Mouse (Mus musculus) liver, embryonic 11.5 days (tissue): ENCODE results near the gene Papss1. TPM values are rescaled to one million over a fixed set of nuclear protein-coding genes. Genes with fewer than 3 reads are reported as not detected.

Source experiments
- ATAC-seq: fragments of 200-750 bp; cut with Nextera tagmentation; replicated peaks from 2 replicates; pipeline ENCODE4 v1.8.0; 2017; ENCODE audit warnings: moderate number of reproducible peaks, mild to moderate bottlenecking, moderate TSS enrichment, moderate library complexity; ENCODE audit not compliant: low FRiP score
- DNase-seq: peaks from one replicate; pipeline ENCODE4 v3.0.0-alpha.2; 2017; ENCODE audit warnings: low spot score
- H3K27ac ChIP-seq: fragments of 300-500 bp; sonication (generic); 2 replicates; pipeline ENCODE4 v1.5.1; 2014; ENCODE audit warnings: mild to moderate bottlenecking, low read depth, low read length, control low read depth
- H3K27me3 ChIP-seq: fragments of 300-500 bp; sonication (generic); replicated peaks from 2 replicates; pipeline ENCODE4 v1.6.1; 2014; ENCODE audit warnings: low read length, mixed read lengths; ENCODE audit not compliant: control insufficient read depth, insufficient read depth
- H3K36me3 ChIP-seq: fragments of 300-500 bp; sonication (generic); 2 replicates; pipeline ENCODE4 v1.6.1; 2014; ENCODE audit warnings: mild to moderate bottlenecking, low read length, moderate library complexity, mixed read lengths; ENCODE audit not compliant: control insufficient read depth, insufficient read depth
- H3K4me1 ChIP-seq: fragments of 300-500 bp; sonication (generic); replicated peaks from 2 replicates; pipeline ENCODE4 v1.6.1; 2014; ENCODE audit warnings: low read length, mixed read lengths; ENCODE audit not compliant: control insufficient read depth, insufficient read depth
- H3K4me2 ChIP-seq: fragments of 300-500 bp; sonication (generic); 2 replicates; pipeline ENCODE4 v1.6.1; 2014; ENCODE audit warnings: mild to moderate bottlenecking, control low read depth, moderate library complexity
- H3K4me3 ChIP-seq: fragments of 300-500 bp; sonication (generic); 2 replicates; pipeline ENCODE4 v1.5.1; 2014; ENCODE audit warnings: low read depth, low read length, control low read depth
- H3K9ac ChIP-seq: fragments of 300-500 bp; sonication (generic); 2 replicates; pipeline ENCODE4 v1.6.1; 2014; ENCODE audit warnings: low read depth, low read length, control low read depth
- H3K9me3 ChIP-seq: fragments of 300-500 bp; sonication (generic); 2 replicates; pipeline ENCODE4 v1.6.1; 2016; ENCODE audit warnings: low read length, inconsistent platforms, mixed read lengths; ENCODE audit not compliant: control insufficient read depth
- WGBS: fragments of 180-500 bp; shearing (Covaris S2); extraction: QIAGEN DNeasy Blood & Tissue Kit; methylation state at CpG from one replicate; pipeline ENCODE4 v1.1.7; 2014; 5-methylcytosine and 5-hydroxymethylcytosine counted together
- polyA plus RNA-seq: library from polyadenylated mRNA; unstranded; fragments of >200 nt; fragmentation: Nextera tagmentation; extraction: Ambion mirVana; gene quantifications from 2 replicates; pipeline ENCODE4 v1.2.1, GENCODE M21; 2014

Papss1 gene
- polyA plus RNA-seq, 1 experiment from 2014 or later: 27.5 TPM

DNA sequence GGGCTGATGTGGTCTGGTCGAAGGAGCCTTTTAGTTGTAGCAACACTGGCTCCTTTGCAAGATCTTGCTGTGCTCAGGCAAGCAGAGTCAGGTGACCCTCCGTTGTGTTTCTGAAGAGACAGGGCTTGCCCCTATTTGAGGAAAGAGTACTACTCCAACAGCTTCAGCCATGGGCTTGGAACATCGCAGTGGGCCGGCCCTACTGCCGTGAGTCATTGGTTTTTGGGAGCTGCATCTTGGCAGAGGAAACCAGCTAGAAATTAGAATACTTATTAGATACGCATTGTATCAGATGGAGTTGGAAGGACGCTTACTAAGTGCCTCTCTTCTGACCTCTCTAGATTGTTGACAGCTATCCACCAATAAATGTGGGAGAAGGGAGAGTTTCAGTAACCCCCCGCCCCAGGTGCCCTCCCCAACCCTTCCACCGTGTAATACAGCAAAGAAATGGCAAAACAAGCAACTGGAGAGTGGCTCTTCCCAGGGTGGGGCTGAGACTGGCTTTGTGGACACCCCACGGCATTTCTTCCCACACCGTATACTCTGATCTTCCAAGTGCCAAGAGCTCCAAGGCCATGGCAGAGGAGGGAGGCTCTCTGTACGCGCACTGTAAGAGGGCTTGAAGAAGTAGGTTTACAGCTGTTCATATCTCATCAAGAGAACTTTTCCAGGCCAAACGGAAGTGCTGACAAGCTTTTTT lies 31.1 kb downstream of the Papss1 start:
- DNase-seq (no peak), ATAC-seq (no peak)
- Histone ChIP-seq H3K9ac (no peak overlapping the region), H3K27me3 (no peaks in the 10 kb centered on the region), H3K4me1 (no peaks in the 10 kb centered on the region), H3K9me3 (no peaks in the 10 kb centered on the region), H3K36me3 (0 out of 2 replicates have a peak, but pooled peaks cover 5% of the 10 kb centered on the region), H3K4me3 (no peak overlapping the region), H3K4me2 (no peak overlapping the region), H3K27ac (no peak overlapping the region)
- WGBS: 89% methylated on average over 14 of the region's 14 CpGs

- Histone ChIP-seq H3K4me1 (no peaks in the 10 kb centered on the region), H3K9me3 (no peaks in the 10 kb centered on the region), H3K9ac (no peak overlapping the region), H3K27me3 (no peaks in the 10 kb centered on the region), H3K4me2 (no peak overlapping the region), H3K36me3 (0 out of 2 replicates have a peak, but pooled peaks cover 2% of the 10 kb centered on the region), H3K4me3 (no peak overlapping the region), H3K27ac (no peak overlapping the region)
- 86% methylated on average over 11 of the region's 11 CpGs for WGBS
- DNase-seq (no peak), ATAC-seq (no peak)
These were observed 36.2 kb downstream of the Papss1 start for GRCm38 (mm10) chr3:131600726-131601125.

DNA sequence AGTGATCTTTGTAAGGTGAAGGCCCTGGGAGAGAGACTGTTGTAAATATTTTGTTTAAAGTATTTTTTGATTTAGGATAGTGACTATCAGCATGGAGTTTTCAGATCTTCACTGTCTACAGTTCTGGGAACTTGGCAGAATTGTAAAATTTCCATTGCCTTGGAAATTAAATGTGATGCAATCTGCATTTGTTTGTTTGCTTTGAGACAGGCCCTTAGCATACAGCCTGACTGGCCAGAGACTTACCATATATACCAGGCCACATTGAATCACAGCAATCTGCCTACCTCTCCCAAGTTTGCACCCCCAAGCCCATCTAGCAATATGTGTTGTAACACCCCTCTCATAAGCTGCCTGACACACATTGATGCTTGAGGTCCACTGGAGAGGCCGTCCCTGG lies 36.8 kb downstream of the Papss1 start:
- WGBS: 92% methylated on average over 1 of the region's 1 CpGs
- Histone ChIP-seq H3K36me3 (0 out of 2 replicates have a peak, but pooled peaks cover 3% of the 10 kb centered on the region), H3K9ac (no peak overlapping the region), H3K27ac (no peak overlapping the region), H3K4me1 (no peaks in the 10 kb centered on the region), H3K27me3 (no peaks in the 10 kb centered on the region), H3K4me3 (no peak overlapping the region), H3K4me2 (no peak overlapping the region), H3K9me3 (no peaks in the 10 kb centered on the region)
- ATAC-seq (no peak), DNase-seq (no peak)

GRCm38 (mm10) chr3:131602995-131603414 lies 38.4 kb downstream of the Papss1 start:
- Histone ChIP-seq H3K27ac (no peak overlapping the region), H3K27me3 (no peaks in the 10 kb centered on the region), H3K9me3 (no peaks in the 10 kb centered on the region), H3K4me1 (no peaks in the 10 kb centered on the region), H3K4me2 (no peak overlapping the region), H3K36me3 (peaks cover 7% of the 10 kb centered on the region; the same call in 1 of the 2 replicates), H3K4me3 (no peak overlapping the region), H3K9ac (no peak overlapping the region)
- DNase-seq (no peak), ATAC-seq (no peak)
- 88% methylated on average over 4 of the region's 4 CpGs for WGBS

DNA sequence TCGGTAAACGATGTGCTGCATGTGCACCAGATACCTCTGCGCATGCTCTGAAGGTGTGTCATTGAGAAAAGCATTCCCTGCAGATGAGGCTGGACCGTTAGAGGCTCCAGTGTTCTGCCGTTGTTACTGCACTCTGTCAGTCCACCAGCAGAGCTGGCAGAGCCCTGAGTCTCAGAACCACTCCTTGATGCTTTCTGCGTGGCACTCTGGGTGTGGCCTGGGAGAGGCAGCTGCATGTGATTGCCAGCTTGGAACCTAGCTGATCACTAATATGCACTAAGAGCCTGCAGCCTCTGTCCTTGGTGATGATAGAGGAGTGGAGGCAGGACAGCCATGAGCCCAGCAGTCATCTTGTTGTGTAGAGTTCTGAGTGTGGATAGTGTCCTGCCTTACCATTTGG lies 43.5 kb downstream of the Papss1 start:
- Histone ChIP-seq H3K4me1 (no peaks in the 10 kb centered on the region), H3K4me2 (no peak overlapping the region), H3K36me3 (peaks cover 7% of the 10 kb centered on the region; the same call in 1 of the 2 replicates), H3K9me3 (no peaks in the 10 kb centered on the region), H3K27me3 (no peaks in the 10 kb centered on the region), H3K9ac (no peak overlapping the region), H3K27ac (no peak overlapping the region), H3K4me3 (no peak overlapping the region)
- ATAC-seq (no peak), DNase-seq (no peak)
- 93% methylated on average over 6 of the region's 6 CpGs for WGBS

DNA sequence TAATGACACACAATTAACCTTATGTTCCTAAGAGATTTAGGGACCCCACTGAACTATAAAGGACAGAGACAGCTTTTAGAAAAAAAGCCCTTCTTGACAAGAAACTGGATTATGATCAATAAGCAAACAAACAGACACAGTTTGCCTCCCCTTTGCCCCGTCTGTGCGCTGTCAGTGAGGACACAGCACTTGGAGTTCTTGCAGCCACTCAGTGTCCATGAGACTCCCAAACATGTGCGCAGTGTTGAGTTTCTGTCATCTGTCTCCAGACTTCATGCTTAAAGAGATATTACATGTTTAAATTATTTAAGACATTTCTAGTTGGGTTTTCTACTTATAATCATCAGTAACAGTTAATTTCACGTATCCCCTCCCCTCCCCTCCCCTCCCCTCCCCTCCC lies 45.1 kb downstream of the Papss1 start:
- no peaks in the 10 kb centered on the region for H3K4me1 ChIP-seq
- H3K9me3 ChIP-seq: no peaks in the 10 kb centered on the region
- no peaks in the 10 kb centered on the region for H3K27me3 ChIP-seq
- no peak overlapping the region for H3K27ac ChIP-seq
- no peak for ATAC-seq
- 75% methylated on average over 4 of the region's 4 CpGs for WGBS
- no peak for DNase-seq
- no peak overlapping the region for H3K4me2 ChIP-seq
- no peak overlapping the region for H3K9ac ChIP-seq
- H3K36me3 ChIP-seq: peaks cover 7% of the 10 kb centered on the region
- H3K4me3 ChIP-seq: no peak overlapping the region

- Histone ChIP-seq H3K36me3 (peaks cover 7% of the 10 kb centered on the region), H3K4me2 (no peak overlapping the region), H3K27me3 (no peaks in the 10 kb centered on the region), H3K4me1 (no peaks in the 10 kb centered on the region), H3K9me3 (no peaks in the 10 kb centered on the region), H3K9ac (no peak overlapping the region), H3K27ac (no peak overlapping the region), H3K4me3 (no peak overlapping the region)
- WGBS: 72% methylated on average over 6 of the region's 6 CpGs
- ATAC-seq: no peak
- DNase-seq: no peak
These were observed 46.0 kb downstream of the Papss1 start for GRCm38 (mm10) chr3:131610595-131610994.

DNA sequence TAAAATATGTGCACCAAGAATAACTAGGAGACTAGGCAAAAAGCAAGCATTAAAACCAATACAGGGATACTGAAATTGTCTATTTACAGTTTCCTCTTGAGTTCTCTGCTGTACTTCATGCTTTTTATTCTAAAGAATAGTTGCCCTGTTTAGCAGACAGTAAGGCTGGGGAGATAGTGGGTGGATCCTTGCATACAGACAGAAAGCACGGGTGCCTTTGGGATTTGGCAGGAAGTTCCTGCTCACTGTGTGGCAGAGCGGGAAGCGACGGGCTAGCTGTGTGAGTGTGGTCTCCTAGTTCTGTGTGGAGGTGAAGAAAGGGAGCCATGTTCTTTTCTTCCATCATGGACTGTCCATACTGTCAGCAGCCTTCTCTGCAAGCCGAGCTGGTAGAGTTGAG lies 48.3 kb downstream of the Papss1 start:
- no peaks in the 10 kb centered on the region for H3K27me3 ChIP-seq
- no peak overlapping the region for H3K27ac ChIP-seq
- H3K9me3 ChIP-seq: no peaks in the 10 kb centered on the region
- DNase-seq (no peak), ATAC-seq (no peak)
- no peak overlapping the region for H3K4me3 ChIP-seq
- 80% methylated on average over 5 of the region's 5 CpGs for WGBS
- H3K9ac ChIP-seq: no peak overlapping the region
- peaks cover under 1% of the 10 kb centered on the region for H3K36me3 ChIP-seq
- no peak overlapping the region for H3K4me2 ChIP-seq
- H3K4me1 ChIP-seq: no peaks in the 10 kb centered on the region

GRCm38 (mm10) chr3:131614056-131614455 lies 49.5 kb downstream of the Papss1 start:
- H3K36me3 ChIP-seq: peaks cover 1% of the 10 kb centered on the region
- WGBS: 72% methylated on average over 8 of the region's 8 CpGs
- H3K4me3 ChIP-seq: no peak overlapping the region
- H3K4me1 ChIP-seq: no peaks in the 10 kb centered on the region
- H3K4me2 ChIP-seq: no peak overlapping the region
- H3K9ac ChIP-seq: no peak overlapping the region
- H3K9me3 ChIP-seq: no peaks in the 10 kb centered on the region
- H3K27me3 ChIP-seq: no peaks in the 10 kb centered on the region
- no peak for DNase-seq
- H3K27ac ChIP-seq: no peak overlapping the region
- no peak for ATAC-seq
